Mouse (Mus musculus) spleen, adult 2 months (tissue): Measurements from ENCODE around the gene Mmp24.

Experiments used
- CTCF ChIP-seq: fragments of 200-500 bp; IDR thresholded peaks from 2 replicates; pipeline ENCODE4 v1.5.1; 2011; ENCODE audit warnings: mild to moderate bottlenecking, inconsistent platforms; ENCODE audit not compliant: insufficient read depth, insufficient read length, insufficient replicate concordance; ENCODE audit errors: extremely low read depth
- POLR2A ChIP-seq: fragments of 200-500 bp; IDR thresholded peaks from 2 replicates; pipeline ENCODE4 v1.6.1; 2011; ENCODE audit warnings: low read depth, low read length, inconsistent platforms

DNA sequence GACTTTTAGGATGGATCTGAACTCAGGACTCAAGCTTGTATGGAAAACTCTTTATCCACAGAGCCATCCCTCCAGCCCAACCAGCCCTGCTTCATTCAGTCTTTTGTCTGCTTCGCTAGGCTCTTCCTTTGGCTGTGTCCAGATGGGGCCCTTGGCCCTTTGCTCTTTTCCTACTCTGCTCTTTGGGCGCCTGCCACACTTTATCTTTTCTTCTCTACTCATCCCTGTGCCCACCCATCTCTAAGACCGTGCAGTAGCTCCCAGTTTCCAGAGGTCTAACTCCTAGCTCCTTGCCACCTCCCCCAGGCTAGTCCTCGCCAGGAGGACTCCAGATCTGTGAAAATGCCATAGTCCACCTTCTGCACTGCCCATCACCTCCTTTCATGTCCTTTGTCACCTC is 1.5 kb upstream of the Mmp24 start:
- TF ChIP-seq CTCF (no peak), POLR2A (no peak)
